Mouse (Mus musculus) c-Kit-positive CD71-positive TER-119-negative erythroid progenitor cells, embryonic 14.5 days (primary cell): Measurements from ENCODE around the gene Ces2e.
"Not testable (repeated sequence)": the region's sequence is repeated elsewhere in the genome, so short reads cannot be mapped to it uniquely, and the experiment has no call there.

Source experiments
- DNase-seq: peaks from one replicate; pipeline ENCODE4 v3.0.0-alpha.2; 2013; ENCODE audit warnings: low read depth

The Ces2e gene

GRCm38 (mm10) chr8:104925972-104926596 is at the start of gene Ces2e:
Ces2e (plus strand) TSS chr8:104926260.
- DNase-seq = no peak

- not testable (repeated sequence) for DNase-seq
Observed at GRCm38 (mm10) chr8:104886223-104886926, 39.7 kb upstream of the Ces2e start.

GRCm38 (mm10) chr8:104901746-104902145 is 24.3 kb upstream of the Ces2e start:
- DNase-seq = no peak

DNA sequence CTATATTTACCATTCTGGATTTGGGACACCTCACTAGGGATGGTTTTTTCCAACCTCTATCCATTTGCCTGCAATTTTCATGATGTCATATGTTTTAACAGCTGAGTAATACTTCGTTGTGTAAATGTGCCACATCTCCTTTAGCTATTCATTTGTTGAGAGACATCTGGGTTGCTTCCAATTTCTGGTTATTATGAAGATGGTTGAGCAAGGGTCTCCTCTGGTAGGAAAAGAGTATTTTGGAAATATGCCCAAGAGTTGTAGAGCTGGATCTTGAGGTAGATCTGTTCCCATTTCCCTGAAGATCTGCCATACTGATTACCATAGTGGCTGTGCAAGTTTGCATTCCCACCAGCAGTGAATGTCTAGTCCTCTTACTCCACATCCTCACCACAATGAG is 18.9 kb upstream of the Ces2e start:
- no peak for DNase-seq

GRCm38 (mm10) chr8:104909021-104909420 is 17.0 kb upstream of the Ces2e start:
- DNase-seq = not testable (repeated sequence)

DNA sequence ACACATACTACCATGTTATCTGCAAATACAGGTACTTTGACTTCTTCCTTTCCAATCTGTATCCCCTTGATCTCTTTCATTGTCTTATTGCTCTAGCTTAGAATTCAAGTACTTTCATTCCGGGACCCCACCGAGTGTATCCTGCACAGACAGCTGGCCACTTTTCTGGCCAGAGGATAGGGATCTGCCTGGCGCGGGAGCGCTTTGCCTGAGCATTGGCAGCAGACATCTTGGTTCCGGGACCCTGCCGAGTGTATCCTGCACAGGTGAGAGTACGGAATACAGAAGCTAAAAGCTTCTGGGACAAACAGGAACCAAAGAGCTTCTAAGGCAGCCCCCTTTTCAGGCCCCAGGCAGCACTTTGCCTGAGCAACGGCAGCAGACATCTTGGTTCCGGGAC is 16.4 kb upstream of the Ces2e start:
- not testable (repeated sequence) for DNase-seq

DNA sequence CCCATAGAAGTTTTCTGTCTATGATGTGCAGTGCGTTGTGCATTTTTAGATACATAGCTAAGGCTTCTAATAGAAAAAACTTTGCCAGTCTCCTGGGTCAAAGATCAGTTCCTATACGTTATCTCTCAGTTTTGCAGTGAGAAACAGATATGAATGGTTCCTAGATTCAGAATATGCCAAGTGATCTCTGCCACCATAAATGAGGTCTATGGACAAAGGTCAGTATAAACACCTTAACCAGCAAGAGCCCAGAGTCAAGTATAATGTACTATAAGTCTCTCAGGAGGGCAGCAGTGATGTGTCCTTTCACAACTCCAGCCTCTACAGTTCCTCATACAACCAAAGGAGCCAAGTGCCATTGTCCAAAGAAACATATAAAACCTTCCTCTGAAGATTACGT is 1.2 kb downstream of the Ces2e start:
- no peak for DNase-seq

DNA sequence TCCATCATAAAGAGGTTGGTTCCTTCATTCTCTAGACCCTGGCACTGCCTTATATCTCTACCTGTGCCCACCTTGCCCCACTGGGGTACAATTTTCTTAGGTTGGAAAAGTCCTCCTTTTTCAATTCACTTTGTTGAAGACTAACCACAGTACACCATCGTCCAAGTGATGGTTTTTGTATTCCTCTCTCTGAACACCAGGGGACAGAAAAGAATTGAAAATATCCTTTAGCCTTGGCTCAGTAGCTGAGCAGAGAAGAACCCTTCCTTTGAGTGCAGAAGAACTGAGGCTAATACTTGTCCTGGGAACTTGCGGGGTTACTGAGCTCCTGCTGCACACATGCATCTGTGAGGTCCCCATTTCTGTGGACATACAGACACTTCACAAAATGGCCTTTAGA is 18.6 kb downstream of the Ces2e start:
- no peak for DNase-seq

GRCm38 (mm10) chr8:104947056-104947455 is 21.0 kb downstream of the Ces2e start, which contains the start of gene Ces2f:
Ces2f (plus strand) TSS chr8:104947356.
- DNase-seq = no peak

DNA sequence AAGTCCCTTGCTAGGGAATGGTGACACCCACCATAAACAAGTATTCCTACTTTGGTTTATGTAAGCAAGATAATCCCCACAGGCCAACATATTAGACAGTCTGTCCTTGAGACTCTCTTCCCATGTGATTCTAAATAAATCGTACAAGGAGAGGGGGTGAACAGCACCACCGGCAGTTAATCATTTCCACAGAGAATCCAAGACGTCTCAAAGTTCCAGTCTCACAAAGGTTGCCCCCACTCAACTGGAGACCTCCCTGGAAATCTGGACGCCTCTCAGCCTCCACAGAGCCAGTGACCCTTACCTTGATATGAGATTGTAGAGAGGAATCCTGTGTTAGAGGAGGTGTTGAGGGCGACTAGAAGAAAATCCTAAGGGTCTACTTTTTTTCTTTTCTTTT is 23.0 kb downstream of the Ces2e start:
- DNase-seq = no peak

- DNase-seq = peak; percentile 19
Observed at GRCm38 (mm10) chr8:104961537-104961961, 35.5 kb downstream of the Ces2e start, which contains the start of gene Ces2g. Ces2g (plus strand) TSS chr8:104961718.

DNA sequence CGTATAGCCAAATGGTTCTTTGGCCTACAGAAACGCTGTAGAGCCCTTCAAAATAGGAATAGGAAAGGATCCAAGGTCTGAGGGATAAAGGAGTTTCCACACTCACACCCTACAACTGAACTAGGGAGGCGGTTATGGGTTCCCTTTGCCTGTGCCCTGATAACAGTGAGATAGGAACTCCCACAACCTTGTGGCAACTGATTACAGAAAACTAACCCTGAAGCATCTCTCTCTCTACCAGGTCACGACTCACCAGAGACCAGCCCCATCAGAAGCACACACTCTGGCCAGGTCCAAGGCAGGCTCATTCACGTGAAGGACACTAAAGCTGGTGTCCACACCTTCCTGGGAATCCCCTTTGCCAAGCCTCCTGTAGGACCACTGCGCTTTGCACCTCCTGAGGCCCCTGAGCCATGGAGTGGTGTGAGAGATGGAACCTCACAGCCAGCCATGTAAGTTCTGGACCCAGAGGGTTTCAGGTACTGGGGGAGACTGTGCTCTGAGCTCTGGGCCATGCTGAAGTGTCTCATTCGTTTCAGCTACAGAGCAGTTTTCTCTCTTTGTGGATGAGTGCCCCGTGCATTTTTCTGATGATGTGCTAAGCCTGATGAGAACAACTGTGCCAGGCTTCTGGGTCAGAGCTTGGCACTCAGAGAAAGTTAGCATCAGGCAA is 36.3 kb downstream of the Ces2e start:
- peak; percentile 61 for DNase-seq

GRCm38 (mm10) chr8:104963375-104963894 is 37.4 kb downstream of the Ces2e start:
- no peak for DNase-seq

DNA sequence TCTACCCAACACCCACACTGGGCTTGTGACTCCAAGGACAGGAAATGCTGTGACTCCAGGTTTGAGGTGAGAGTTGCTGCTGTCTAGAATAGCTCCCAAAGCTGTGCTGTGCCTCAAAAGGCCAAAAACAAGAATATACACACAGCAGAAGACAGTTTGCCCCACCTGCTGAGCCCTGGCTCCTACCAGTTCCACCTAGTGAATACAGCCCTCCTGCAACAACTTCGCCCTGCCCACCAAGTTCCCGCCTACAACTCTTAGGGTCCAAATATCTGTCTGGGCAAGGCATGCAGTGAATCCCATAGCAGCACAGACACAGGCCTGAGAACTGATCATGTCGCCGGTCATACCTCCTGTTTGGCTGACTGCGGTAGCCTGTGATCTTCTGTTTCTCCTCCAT is 58.1 kb downstream of the Ces2e start:
- no peak for DNase-seq
